Mouse (Mus musculus) liver, adult 2 months (tissue): ENCODE results near the gene Rarg. TPM values are rescaled to one million over a fixed set of nuclear protein-coding genes. Genes with fewer than 3 reads are reported as not detected.
"Not testable (repeated sequence)": the region's sequence is repeated elsewhere in the genome, so short reads cannot be mapped to it uniquely, and the experiment has no call there.

Experiments used
- DNase-seq: peaks from one replicate; pipeline ENCODE4 v3.0.0-alpha.2; 2011; ENCODE audit warnings: low read depth, low spot score; ENCODE audit errors: extremely low read depth
- H3K27ac ChIP-seq: fragments of 200-500 bp; replicated peaks from 2 replicates; pipeline ENCODE4 v1.5.1; 2012; ENCODE audit warnings: low read depth, mild to moderate bottlenecking, control low read depth, inconsistent platforms, low read length; ENCODE audit not compliant: insufficient read depth
- H3K27me3 ChIP-seq: fragments of 200-500 bp; 2 replicates; pipeline ENCODE4 v1.6.1; 2012; ENCODE audit warnings: mild to moderate bottlenecking, moderate library complexity, low read length, inconsistent platforms; ENCODE audit not compliant: control insufficient read depth, insufficient read depth
- H3K36me3 ChIP-seq: fragments of 200-500 bp; 2 replicates; pipeline ENCODE4 v1.6.1; 2012; ENCODE audit warnings: low read length, inconsistent platforms; ENCODE audit not compliant: control insufficient read depth, insufficient read depth
- H3K4me1 ChIP-seq: fragments of 200-500 bp; 2 replicates; pipeline ENCODE4 v1.6.1; 2011; ENCODE audit warnings: low read length; ENCODE audit not compliant: control insufficient read depth, insufficient read depth
- H3K4me3 ChIP-seq: fragments of 200-500 bp; 2 replicates; pipeline ENCODE4 v1.5.1; 2011; ENCODE audit warnings: low read depth, mild to moderate bottlenecking, control low read depth, low read length, moderate library complexity; ENCODE audit not compliant: insufficient read depth
- H3K79me2 ChIP-seq: fragments of 200-500 bp; 2 replicates; pipeline ENCODE4 v1.6.1; 2012; ENCODE audit warnings: inconsistent platforms, mild to moderate bottlenecking, low read length, moderate library complexity; ENCODE audit not compliant: control insufficient read depth, insufficient read depth
- H3K9ac ChIP-seq: fragments of 200-500 bp; 2 replicates; pipeline ENCODE4 v1.6.1; 2012; ENCODE audit warnings: low read depth, mild to moderate bottlenecking, control low read depth, inconsistent platforms, low read length
- CTCF ChIP-seq: fragments of 200-500 bp; IDR thresholded peaks from 2 replicates; pipeline ENCODE4 v1.5.1; 2011; ENCODE audit warnings: low read depth, low read length, control low read depth
- POLR2A ChIP-seq: fragments of 200-500 bp; IDR thresholded peaks from 2 replicates; pipeline ENCODE4 v1.6.1; 2011; ENCODE audit warnings: low read length, control low read depth; ENCODE audit not compliant: insufficient read depth; ENCODE audit errors: extremely low read depth
- WGBS: fragments of 180-500 bp; shearing (Covaris S2); methylation state at CpG from one replicate; pipeline ENCODE4 v1.1.7; 2018; 5-methylcytosine and 5-hydroxymethylcytosine counted together
- polyA plus RNA-seq: library from polyadenylated mRNA; depleted of rRNA; stranded (reverse); fragments of >200 nt; gene quantifications from 2 replicates; pipeline ENCODE4 v1.2.3, GENCODE M21; 2012
- total RNA-seq: library from RNA; depleted of rRNA; stranded (reverse); fragments of >200 nt; gene quantifications from 2 replicates; pipeline ENCODE4 v1.2.3, GENCODE M21; 2014

The Rarg gene
- total and polyA plus RNA-seq, 2 experiments = 1.5 to 6.0 TPM

GRCm38 (mm10) chr15:102235371-102236027 lies 21.8 kb downstream of the Rarg start:
- TF ChIP-seq POLR2A (no peak), CTCF (no peak)
- no peaks in the 10 kb centered on the region for H3K4me1 ChIP-seq

GRCm38 (mm10) chr15:102233896-102234295 lies 23.4 kb downstream of the Rarg start:
- peak overlapping the region; percentile 29 for H3K27ac ChIP-seq
- no peaks in the 10 kb centered on the region for H3K4me1 ChIP-seq
- H3K36me3 ChIP-seq = no peaks in the 10 kb centered on the region; the same call in 1 of the 2 replicates

More at GRCm38 (mm10) chr15:102235371-102236027, 21.8 kb downstream of the Rarg start:
- DNase-seq = no peak
- WGBS = 45% methylated on average over 21 of the region's 21 CpGs
- Histone ChIP-seq H3K36me3 (no peaks in the 10 kb centered on the region; the same call in 1 of the 2 replicates), H3K9ac (peak overlapping the region; percentile 15; the same call in 1 of the 2 replicates), H3K4me3 (no peak overlapping the region; the same call in 1 of the 2 replicates), H3K79me2 (no peaks in the 10 kb centered on the region), H3K27ac (no peak overlapping the region), H3K27me3 (no peaks in the 10 kb centered on the region)

GRCm38 (mm10) chr15:102232764-102233163 lies 24.6 kb downstream of the Rarg start:
- no peak for TF ChIP-seq POLR2A
- no peak for TF ChIP-seq CTCF
- H3K27ac ChIP-seq = no peak overlapping the region
- WGBS = 92% methylated on average over 7 of the region's 7 CpGs
- H3K4me1 ChIP-seq = no peaks in the 10 kb centered on the region
- H3K27me3 ChIP-seq = no peaks in the 10 kb centered on the region
- H3K79me2 ChIP-seq = no peaks in the 10 kb centered on the region
- no peak for DNase-seq
- no peak overlapping the region for H3K9ac ChIP-seq
- H3K4me3 ChIP-seq = no peak overlapping the region
- no peaks in the 10 kb centered on the region for H3K36me3 ChIP-seq

More at GRCm38 (mm10) chr15:102233896-102234295, 23.4 kb downstream of the Rarg start:
- WGBS = 46% methylated on average over 2 of the region's 2 CpGs
- Histone ChIP-seq H3K79me2 (no peaks in the 10 kb centered on the region), H3K4me3 (no peak overlapping the region), H3K9ac (no peak overlapping the region), H3K27me3 (no peaks in the 10 kb centered on the region)
- TF ChIP-seq CTCF (no peak), POLR2A (no peak)
- DNase-seq = no peak

- Histone ChIP-seq H3K79me2 (no peaks in the 10 kb centered on the region), H3K4me1 (no peaks in the 10 kb centered on the region), H3K27ac (no peak within 1 kb of the TSS), H3K36me3 (no peaks in the 10 kb centered on the region), H3K9ac (no peak within 1 kb of the TSS), H3K4me3 (no peak within 1 kb of the TSS), H3K27me3 (no peaks in the 10 kb centered on the region)
- TF ChIP-seq CTCF (no peak), POLR2A (no peak)
- no peak for DNase-seq
- 67% methylated on average over 6 of the region's 6 CpGs for WGBS
Observed at GRCm38 (mm10) chr15:102231748-102232147, 25.6 kb downstream of the Rarg start, which contains the start of gene Itgb7. TSS of gene Itgb7 (minus strand) at chr15:102231944.

GRCm38 (mm10) chr15:102230408-102231321 lies 26.7 kb downstream of the Rarg start:
- Histone ChIP-seq H3K36me3 (no peaks in the 10 kb centered on the region), H3K27ac (no peak overlapping the region), H3K27me3 (no peaks in the 10 kb centered on the region), H3K4me1 (no peaks in the 10 kb centered on the region), H3K9ac (no peak overlapping the region), H3K79me2 (no peaks in the 10 kb centered on the region), H3K4me3 (no peak overlapping the region)
- no peak for DNase-seq
- 84% methylated on average over 17 of the region's 17 CpGs for WGBS
- TF ChIP-seq POLR2A = no peak
- TF ChIP-seq CTCF = no peak

GRCm38 (mm10) chr15:102225619-102226018 lies 31.7 kb downstream of the Rarg start:
- H3K79me2 ChIP-seq, H3K4me1 ChIP-seq, H3K27ac ChIP-seq, H3K27me3 ChIP-seq, H3K36me3 ChIP-seq, H3K4me3 ChIP-seq, H3K9ac ChIP-seq, DNase-seq: not testable (repeated sequence)
- WGBS = 78% methylated on average over 6 of the region's 6 CpGs
